Mouse (Mus musculus) inflammation-experienced regulatory T-cells, adult 6 months (primary cell): ENCODE data around the gene Tmc2. TPM values are rescaled to one million over a fixed set of nuclear protein-coding genes. Genes with fewer than 3 reads are reported as not detected.

Source experiments
- ATAC-seq: one replicate; pipeline ENCODE4 v1.8.0; 2017
- polyA plus RNA-seq, 3 experiments: library from polyadenylated mRNA; unstranded; fragments of 100-300 nt; shearing (Covaris generic); gene quantifications; one replicate each; pipeline ENCODE4 v1.2.1; 2017

Gene Tmc2
- polyA plus RNA-seq, 3 experiments from 2014 or later = not detected

GRCm38 (mm10) chr2:130297580-130297979 is 102.6 kb downstream of the Tmc2 start:
- ATAC-seq = no peak

- ATAC-seq = no peak
Observed at GRCm38 (mm10) chr2:130303014-130303413, 108.0 kb downstream of the Tmc2 start.

Other genes starting within 250 kb of the Tmc2 start
- not detected for gene Tgm3, start 182.8 kb upstream of the Tmc2 start, polyA plus RNA-seq
- not detected for gene Tgm6, start 82.8 kb upstream of the Tmc2 start, polyA plus RNA-seq
- gene Snrpb, start 15.8 kb upstream of the Tmc2 start, polyA plus RNA-seq = 100 to 1,000 TPM; 297 to 418 (median 316) TPM
- 100 to 1,000 TPM; 278 to 380 (median 357) TPM for gene Nop56, start 79.2 kb downstream of the Tmc2 start, polyA plus RNA-seq
- gene Idh3b, start 89.4 kb downstream of the Tmc2 start, polyA plus RNA-seq = 100 to 1,000 TPM; 147 to 175 (median 150) TPM
- gene Ebf4, start 100.0 kb downstream of the Tmc2 start, polyA plus RNA-seq = not detected
- gene Cpxm1, start 202.4 kb downstream of the Tmc2 start, polyA plus RNA-seq = under 1 TPM in 1 of 3 experiments, not detected in 2; 0.40 TPM
- gene Gm28372, start 210.0 kb downstream of the Tmc2 start, polyA plus RNA-seq = not detected
- not detected for gene 1700020A23Rik, start 210.1 kb downstream of the Tmc2 start, polyA plus RNA-seq
- gene Tmem239, start 211.3 kb downstream of the Tmc2 start, polyA plus RNA-seq = not detected
- 100 to 1,000 TPM; 165 to 250 (median 199) TPM for gene Vps16, start 229.1 kb downstream of the Tmc2 start, polyA plus RNA-seq
- 10 to 100 TPM; 11.9 to 14.9 (median 12.0) TPM for gene Pced1a, start 229.5 kb downstream of the Tmc2 start, polyA plus RNA-seq